Mouse (Mus musculus) layer of hippocampus, postnatal 14 days (tissue): ENCODE measurements around the gene Hgd. TPM values are rescaled to one million over a fixed set of nuclear protein-coding genes. Genes with fewer than 3 reads are reported as not detected.

Source experiments
- DNase-seq, 2 experiments: peaks; one replicate each; pipeline ENCODE4 v3.0.0; 2021 to 2022; ENCODE audit warnings: low spot score in 2 of 2, mixed read lengths in 1 of 2
- total RNA-seq, 2 experiments: library from RNA; stranded (reverse); gene quantifications; 2 replicates each; pipeline ENCODE4 v1.2.3; 2021

Gene Hgd
- total RNA-seq, 2 experiments from 2014 or later = not detected

- no peak for DNase-seq
Measured at GRCm38 (mm10) chr16:37665394-37665935, 85.5 kb downstream of the Hgd start.

GRCm38 (mm10) chr16:37670666-37671283 lies 90.8 kb downstream of the Hgd start:
- no peak for DNase-seq

GRCm38 (mm10) chr16:37675326-37675725 lies 95.4 kb downstream of the Hgd start:
- no peak for DNase-seq

DNA sequence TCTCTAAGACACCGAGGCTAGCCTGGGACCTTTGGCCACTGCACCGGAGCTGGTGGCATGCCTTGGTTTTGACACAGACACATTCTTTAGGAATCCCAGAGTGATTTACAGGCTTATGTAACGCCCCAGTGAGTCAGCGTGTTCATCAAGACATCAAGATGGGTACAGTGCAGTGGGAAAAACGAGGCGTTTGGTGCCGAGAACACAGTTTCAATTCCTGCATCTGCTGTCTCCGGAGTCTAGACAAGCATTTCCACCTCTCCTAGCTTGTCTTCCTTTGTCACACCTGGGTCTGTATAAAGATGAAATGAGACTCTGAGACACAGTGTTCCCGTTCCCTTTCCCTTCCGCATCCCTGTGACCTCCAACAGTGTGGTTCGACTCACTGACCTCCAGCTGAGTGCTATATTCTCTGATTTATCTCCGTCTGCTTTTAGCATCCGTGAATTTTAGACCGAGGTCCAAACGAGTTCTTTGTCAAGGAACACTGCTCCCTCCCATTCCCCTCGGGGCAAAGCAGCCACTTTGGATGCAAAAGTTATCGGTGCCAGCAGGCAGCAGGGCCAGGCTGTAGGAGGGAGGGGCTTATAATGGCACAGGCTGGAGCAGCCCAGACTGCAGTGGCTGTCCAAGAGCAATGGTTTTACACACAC lies 96.2 kb downstream of the Hgd start:
- peak in 1 of 2 experiments; percentile 45 for DNase-seq

DNA sequence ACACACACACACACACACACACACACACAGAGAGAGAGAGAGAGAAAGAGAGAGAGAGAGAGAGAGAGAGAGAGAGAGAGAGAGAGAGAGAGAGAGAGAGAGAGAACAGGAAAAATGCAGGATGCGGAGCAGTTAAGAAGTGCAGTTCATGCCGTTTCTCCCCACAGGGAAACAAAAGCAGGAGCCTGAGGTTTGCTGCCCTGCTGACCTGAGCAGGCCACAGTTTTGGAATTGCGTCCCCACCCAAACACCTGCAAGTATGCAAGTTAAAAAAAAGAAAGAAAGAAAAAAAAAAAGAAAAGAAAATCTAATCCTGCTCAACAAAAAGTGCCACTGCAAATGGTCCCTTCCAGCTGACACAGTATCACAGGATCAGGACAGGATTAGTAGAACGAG lies 96.7 kb downstream of the Hgd start:
- no peak for DNase-seq

DNA sequence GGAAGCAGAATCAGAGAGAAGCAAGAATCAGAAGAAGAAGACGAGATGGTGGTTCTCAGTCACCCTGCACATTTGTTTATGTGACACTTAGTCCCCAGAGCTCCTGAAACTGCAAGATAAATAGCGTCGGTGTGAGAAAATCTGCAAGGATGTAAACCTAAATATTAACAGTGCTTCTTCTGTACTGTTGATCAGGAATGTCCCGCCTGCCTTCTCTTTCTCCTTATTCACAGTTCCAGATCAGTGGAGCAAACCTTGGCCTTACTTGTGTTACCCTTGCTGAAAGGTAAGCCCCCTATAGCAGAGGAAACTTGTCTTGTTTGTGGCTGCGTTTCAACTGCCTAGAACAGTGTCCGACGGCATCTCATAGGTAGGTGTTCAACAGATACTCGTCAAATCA lies 97.6 kb downstream of the Hgd start:
- DNase-seq = no peak

GRCm38 (mm10) chr16:37680216-37680615 lies 100.3 kb downstream of the Hgd start:
- DNase-seq = no peak

DNA sequence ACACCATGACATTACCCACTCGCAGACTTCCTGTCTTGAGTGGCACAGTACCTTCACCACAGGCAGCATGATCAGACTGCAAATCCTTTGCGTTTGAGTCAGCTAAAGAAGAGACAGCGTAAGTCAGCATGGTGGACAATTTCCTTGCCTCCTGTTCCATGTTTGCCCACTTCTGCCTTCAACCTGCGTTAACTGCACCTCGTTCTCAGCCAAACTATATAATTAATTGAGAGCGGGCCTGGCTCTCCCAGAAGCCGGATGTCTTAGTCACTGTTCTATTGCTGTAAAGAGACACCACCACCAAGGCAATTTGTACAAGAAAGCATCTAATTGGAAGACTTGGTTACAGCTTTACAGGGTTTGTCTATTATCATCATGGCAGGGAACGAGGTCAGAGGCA lies 100.9 kb downstream of the Hgd start:
- no peak for DNase-seq

Other genes with a start within 250 kb of the Hgd start
- gene Stxbp5l, start 195.2 kb upstream of the Hgd start, total RNA-seq = 100 to 1,000 TPM; 119 to 130 TPM
- gene Gtf2e1, start 40.4 kb upstream of the Hgd start, total RNA-seq = 10 to 100 TPM; 18.1 to 19.8 TPM
- gene Rabl3, start 40.3 kb upstream of the Hgd start, total RNA-seq = 1 to 10 TPM; 9.2 to 9.6 TPM
- 10 to 100 TPM; 70.0 to 84.8 TPM for gene Ndufb4, start 74.3 kb downstream of the Hgd start, total RNA-seq
- 10 to 100 TPM; 49.7 to 58.0 TPM for gene Fstl1, start 196.7 kb downstream of the Hgd start, total RNA-seq